Mouse (Mus musculus) erythroblast, embryonic 14.5 days (primary cell): ENCODE results near the gene Ap2a2.

ENCODE experiments used
- GATA1 ChIP-seq: IDR thresholded peaks from 2 replicates; pipeline ENCODE4 v1.6.1; 2012; ENCODE audit warnings: low read length, inconsistent platforms, mixed read lengths
- TAL1 ChIP-seq: IDR thresholded peaks from 3 replicates; pipeline ENCODE4 v1.6.1; 2012; ENCODE audit warnings: low read length, inconsistent platforms, mixed read lengths

GRCm38 (mm10) chr7:141518926-141519325 is 43.0 kb upstream of the Ap2a2 start:
- TF ChIP-seq GATA1 = no peak
- no peak for TF ChIP-seq TAL1
